Mouse (Mus musculus) limb, embryonic 15.5 days (tissue): ENCODE data around the gene Leng8. TPM values are rescaled to one million over a fixed set of nuclear protein-coding genes. Genes with fewer than 3 reads are reported as not detected.
A peak's percentile ranks its signal among the peaks of the same experiment; 100 is the strongest.

Experiments
- ATAC-seq: fragments of 200-750 bp; cut with Nextera tagmentation; 2 replicates; pipeline ENCODE4 v1.8.0; 2017; ENCODE audit warnings: low read depth, moderate TSS enrichment; ENCODE audit not compliant: insufficient number of reproducible peaks, low FRiP score, low TSS enrichment
- H3K27ac ChIP-seq: fragments of 300-500 bp; sonication (generic); 2 replicates; pipeline ENCODE4 v1.5.1; 2015; ENCODE audit warnings: moderate library complexity, mild to moderate bottlenecking, inconsistent platforms
- H3K27me3 ChIP-seq: fragments of 300-500 bp; sonication (generic); 2 replicates; pipeline ENCODE4 v1.6.1; 2015; ENCODE audit warnings: inconsistent platforms
- H3K36me3 ChIP-seq: fragments of 300-500 bp; sonication (generic); 2 replicates; pipeline ENCODE4 v1.6.1; 2015; ENCODE audit warnings: inconsistent platforms
- H3K4me1 ChIP-seq: fragments of 300-500 bp; sonication (generic); 2 replicates; pipeline ENCODE4 v1.6.1; 2015; ENCODE audit warnings: inconsistent platforms
- H3K4me2 ChIP-seq: fragments of 300-500 bp; sonication (generic); 2 replicates; pipeline ENCODE4 v1.6.1; 2015; ENCODE audit warnings: mild to moderate bottlenecking, inconsistent platforms
- H3K4me3 ChIP-seq: fragments of 300-500 bp; sonication (generic); 2 replicates; pipeline ENCODE4 v1.5.1; 2015; ENCODE audit warnings: mild to moderate bottlenecking, inconsistent platforms
- H3K9ac ChIP-seq: fragments of 300-500 bp; sonication (generic); 2 replicates; pipeline ENCODE4 v1.6.1; 2015; ENCODE audit warnings: inconsistent platforms
- H3K9me3 ChIP-seq: fragments of 300-500 bp; sonication (generic); 2 replicates; pipeline ENCODE4 v1.6.1; 2016; ENCODE audit warnings: inconsistent platforms
- WGBS: fragments of 180-500 bp; shearing (Covaris S2); methylation state at CpG from one replicate; pipeline ENCODE4 v1.1.7; 2015; 5-methylcytosine and 5-hydroxymethylcytosine counted together
- polyA plus RNA-seq: library from polyadenylated mRNA; unstranded; fragments of >200 nt; fragmentation: Nextera tagmentation; extraction: Ambion mirVana; gene quantifications from 2 replicates; pipeline ENCODE4 v1.2.1, GENCODE M21; 2015

Gene Leng8
- polyA plus RNA-seq, 1 experiment from 2014 or later, result 57.3 TPM

- Histone ChIP-seq H3K4me3 (no peak overlapping the region), H3K9me3 (no peaks in the 10 kb centered on the region), H3K4me2 (no peak overlapping the region), H3K27ac (no peak overlapping the region), H3K27me3 (no peaks in the 10 kb centered on the region), H3K4me1 (peaks cover 13% of the 10 kb centered on the region), H3K9ac (no peak overlapping the region), H3K36me3 (peaks cover 97% of the 10 kb centered on the region)
- 97% methylated on average over 19 of the region's 19 CpGs for WGBS
- ATAC-seq, result no peak
Measured at GRCm38 (mm10) chr7:4143506-4143905, 6.7 kb downstream of the Leng8 start.

- no peak for ATAC-seq
- H3K9me3 ChIP-seq, result no peaks in the 10 kb centered on the region
- no peaks in the 10 kb centered on the region for H3K27me3 ChIP-seq
Measured at GRCm38 (mm10) chr7:4144046-4144445, 7.2 kb downstream of the Leng8 start.

GRCm38 (mm10) chr7:4144766-4145551 is 8.1 kb downstream of the Leng8 start:
- Histone ChIP-seq H3K27ac (no peak overlapping the region), H3K4me2 (no peak overlapping the region), H3K4me1 (peaks cover 22% of the 10 kb centered on the region), H3K9ac (no peak overlapping the region), H3K36me3 (peaks cover 83% of the 10 kb centered on the region), H3K9me3 (no peaks in the 10 kb centered on the region), H3K27me3 (no peaks in the 10 kb centered on the region), H3K4me3 (no peak overlapping the region)
- ATAC-seq, result no peak
- WGBS, result 95% methylated on average over 20 of the region's 20 CpGs

More at GRCm38 (mm10) chr7:4144046-4144445, 7.2 kb downstream of the Leng8 start:
- no peak overlapping the region for H3K9ac ChIP-seq
- no peak overlapping the region for H3K27ac ChIP-seq
- H3K4me2 ChIP-seq, result no peak overlapping the region
- no peak overlapping the region for H3K4me3 ChIP-seq
- peaks cover 19% of the 10 kb centered on the region for H3K4me1 ChIP-seq
- WGBS, result 96% methylated on average over 13 of the region's 13 CpGs
- H3K36me3 ChIP-seq, result peaks cover 92% of the 10 kb centered on the region

GRCm38 (mm10) chr7:4145552-4146190 is 8.8 kb downstream of the Leng8 start:
- no peak overlapping the region for H3K27ac ChIP-seq
- H3K4me1 ChIP-seq, result peaks cover 28% of the 10 kb centered on the region
- peaks cover 76% of the 10 kb centered on the region for H3K36me3 ChIP-seq
- H3K9ac ChIP-seq, result no peak overlapping the region
- ATAC-seq, result no peak
- H3K9me3 ChIP-seq, result no peaks in the 10 kb centered on the region
- H3K4me3 ChIP-seq, result no peak overlapping the region
- no peak overlapping the region for H3K4me2 ChIP-seq
- H3K27me3 ChIP-seq, result no peaks in the 10 kb centered on the region
- 68% methylated on average over 6 of the region's 6 CpGs for whole genome bisulfite sequencing

- no peak overlapping the region for H3K4me2 ChIP-seq
- H3K9ac ChIP-seq, result no peak overlapping the region
- H3K4me3 ChIP-seq, result no peak overlapping the region
- WGBS, result 88% methylated on average over 23 of the region's 23 CpGs
- 0 out of 2 replicates have a peak overlapping the region, but pooled peaks have one; percentile 11 for H3K27ac ChIP-seq
- no peaks in the 10 kb centered on the region for H3K9me3 ChIP-seq
- peaks cover 35% of the 10 kb centered on the region for H3K4me1 ChIP-seq
- peaks cover 70% of the 10 kb centered on the region for H3K36me3 ChIP-seq
- peaks cover 4% of the 10 kb centered on the region; the same call in 1 of the 2 replicates for H3K27me3 ChIP-seq
- no peak for ATAC-seq
Measured at GRCm38 (mm10) chr7:4146241-4147180, 9.7 kb downstream of the Leng8 start.

GRCm38 (mm10) chr7:4147371-4147770 is 10.5 kb downstream of the Leng8 start:
- 83% methylated on average over 20 of the region's 20 CpGs for WGBS
- Histone ChIP-seq H3K4me3 (no peak overlapping the region), H3K27ac (no peak overlapping the region), H3K4me2 (no peak overlapping the region), H3K9ac (no peak overlapping the region), H3K4me1 (peaks cover 37% of the 10 kb centered on the region), H3K27me3 (peaks cover 6% of the 10 kb centered on the region; the same call in 1 of the 2 replicates), H3K36me3 (peaks cover 61% of the 10 kb centered on the region), H3K9me3 (no peaks in the 10 kb centered on the region)
- ATAC-seq, result no peak

GRCm38 (mm10) chr7:4147836-4148235 is 11.0 kb downstream of the Leng8 start:
- Histone ChIP-seq H3K4me1 (peaks cover 37% of the 10 kb centered on the region), H3K4me2 (0 out of 2 replicates have a peak overlapping the region, but pooled peaks have one; percentile 79), H3K27me3 (peaks cover 6% of the 10 kb centered on the region; the same call in 1 of the 2 replicates), H3K9ac (no peak overlapping the region), H3K27ac (peak overlapping the region; percentile 98), H3K36me3 (peaks cover 57% of the 10 kb centered on the region), H3K4me3 (no peak overlapping the region; the same call in 1 of the 2 replicates), H3K9me3 (no peaks in the 10 kb centered on the region)
- 76% methylated on average over 4 of the region's 4 CpGs for WGBS
- no peak for ATAC-seq

- no peaks in the 10 kb centered on the region for H3K9me3 ChIP-seq
- peaks cover 6% of the 10 kb centered on the region; the same call in 1 of the 2 replicates for H3K27me3 ChIP-seq
- H3K4me3 ChIP-seq, result peak overlapping the region; percentile 71
- H3K4me1 ChIP-seq, result peaks cover 37% of the 10 kb centered on the region
- peak overlapping the region; percentile 98 for H3K27ac ChIP-seq
- peak; percentile 26; the same call in 1 of the 2 replicates for ATAC-seq
- peak overlapping the region; percentile 82 for H3K9ac ChIP-seq
- WGBS, result 25% methylated on average over 18 of the region's 18 CpGs
- H3K4me2 ChIP-seq, result peak overlapping the region; percentile 79
- H3K36me3 ChIP-seq, result peaks cover 49% of the 10 kb centered on the region
Measured at GRCm38 (mm10) chr7:4148341-4149208, 11.7 kb downstream of the Leng8 start.

GRCm38 (mm10) chr7:4149209-4150054 is 12.6 kb downstream of the Leng8 start:
- H3K4me1 ChIP-seq, result peaks cover 37% of the 10 kb centered on the region
- peaks cover 41% of the 10 kb centered on the region for H3K36me3 ChIP-seq
- ATAC-seq, result peak; percentile 70
- H3K9me3 ChIP-seq, result no peaks in the 10 kb centered on the region
- H3K4me2 ChIP-seq, result peak overlapping the region; percentile 79
- H3K9ac ChIP-seq, result peak overlapping the region; percentile 82
- H3K27ac ChIP-seq, result peak overlapping the region; percentile 98
- peaks cover 6% of the 10 kb centered on the region; the same call in 1 of the 2 replicates for H3K27me3 ChIP-seq
- WGBS, result 1% methylated on average over 64 of the region's 64 CpGs
- H3K4me3 ChIP-seq, result peak overlapping the region; percentile 71

GRCm38 (mm10) chr7:4150059-4150541 is 13.3 kb downstream of the Leng8 start, which contains the start of gene Leng9:
Gene Leng9 (minus strand): TSS chr7:4150374.
- Histone ChIP-seq H3K4me2 (peak within 1 kb of the TSS; percentile 79), H3K9me3 (no peaks in the 10 kb centered on the region), H3K4me3 (peak within 1 kb of the TSS; percentile 71), H3K27me3 (peaks cover 6% of the 10 kb centered on the region; the same call in 1 of the 2 replicates), H3K9ac (peak within 1 kb of the TSS; percentile 82), H3K4me1 (peaks cover 41% of the 10 kb centered on the region), H3K27ac (peak within 1 kb of the TSS; percentile 98), H3K36me3 (peaks cover 34% of the 10 kb centered on the region)
- WGBS, result 3% methylated on average over 14 of the region's 14 CpGs
- 0 out of 2 replicates have a peak, but pooled peaks have one; percentile 15 for ATAC-seq
